Mouse (Mus musculus) liver, embryonic 15.5 days (tissue): ENCODE results near the gene Tbc1d2. TPM values are rescaled to one million over a fixed set of nuclear protein-coding genes. Genes with fewer than 3 reads are reported as not detected.
"Not testable (repeated sequence)": the region's sequence is repeated elsewhere in the genome, so short reads cannot be mapped to it uniquely, and the experiment has no call there.

Experiments used
- ATAC-seq: fragments of 200-750 bp; cut with Nextera tagmentation; 2 replicates; pipeline ENCODE4 v1.8.0; 2017; ENCODE audit warnings: moderate number of reproducible peaks, mild to moderate bottlenecking, moderate library complexity; ENCODE audit not compliant: insufficient read depth
- H3K27ac ChIP-seq: fragments of 300-500 bp; sonication (generic); replicated peaks from 2 replicates; pipeline ENCODE4 v1.5.1; 2015; ENCODE audit warnings: mild to moderate bottlenecking, inconsistent platforms
- H3K27me3 ChIP-seq: fragments of 300-500 bp; sonication (generic); 2 replicates; pipeline ENCODE4 v1.6.1; 2015; ENCODE audit warnings: mild to moderate bottlenecking, inconsistent platforms
- H3K36me3 ChIP-seq: fragments of 300-500 bp; sonication (generic); replicated peaks from 2 replicates; pipeline ENCODE4 v1.6.1; 2015; ENCODE audit warnings: moderate library complexity, mild to moderate bottlenecking, inconsistent platforms
- H3K4me1 ChIP-seq: fragments of 300-500 bp; sonication (generic); replicated peaks from 2 replicates; pipeline ENCODE4 v1.6.1; 2015; ENCODE audit warnings: inconsistent platforms
- H3K4me2 ChIP-seq: fragments of 300-500 bp; sonication (generic); 2 replicates; pipeline ENCODE4 v1.6.1; 2015; ENCODE audit warnings: moderate library complexity, mild to moderate bottlenecking, inconsistent platforms
- H3K4me3 ChIP-seq: fragments of 300-500 bp; sonication (generic); replicated peaks from 2 replicates; pipeline ENCODE4 v1.5.1; 2015; ENCODE audit warnings: mild to moderate bottlenecking, inconsistent platforms
- H3K9ac ChIP-seq: fragments of 300-500 bp; sonication (generic); 2 replicates; pipeline ENCODE4 v1.6.1; 2015; ENCODE audit warnings: moderate library complexity, mild to moderate bottlenecking, inconsistent platforms
- H3K9me3 ChIP-seq: fragments of 300-500 bp; sonication (generic); replicated peaks from 2 replicates; pipeline ENCODE4 v1.6.1; 2016; ENCODE audit warnings: inconsistent platforms
- WGBS: fragments of 180-500 bp; shearing (Covaris S2); methylation state at CpG from one replicate; pipeline ENCODE4 v1.1.7; 2015; ENCODE audit warnings: mixed read lengths; ENCODE audit not compliant: insufficient replicate concordance; 5-methylcytosine and 5-hydroxymethylcytosine counted together
- polyA plus RNA-seq: library from polyadenylated mRNA; unstranded; fragments of >200 nt; fragmentation: Nextera tagmentation; extraction: Ambion mirVana; gene quantifications from 2 replicates; pipeline ENCODE4 v1.2.1, GENCODE M21; 2015

Tbc1d2 gene
- polyA plus RNA-seq, 1 experiment from 2014 or later, result 0.78 TPM

GRCm38 (mm10) chr4:46589946-46590684, 59.9 kb downstream of the Tbc1d2 start:
- H3K4me2 ChIP-seq, result no peak overlapping the region
- 44% methylated on average over 5 of the region's 5 CpGs for WGBS

GRCm38 (mm10) chr4:46589151-46589550, 60.9 kb downstream of the Tbc1d2 start:
- H3K4me3 ChIP-seq, result no peak overlapping the region
- 69% methylated on average over 8 of the region's 8 CpGs for WGBS
- no peak overlapping the region for H3K27ac ChIP-seq
- peaks cover 52% of the 10 kb centered on the region for H3K4me1 ChIP-seq
- no peaks in the 10 kb centered on the region for H3K36me3 ChIP-seq
- H3K27me3 ChIP-seq, result no peaks in the 10 kb centered on the region; the same call in 1 of the 2 replicates
- no peak overlapping the region for H3K9ac ChIP-seq
- no peak overlapping the region for H3K4me2 ChIP-seq
- H3K9me3 ChIP-seq, result no peaks in the 10 kb centered on the region
- ATAC-seq, result no peak

More at GRCm38 (mm10) chr4:46589946-46590684, 59.9 kb downstream of the Tbc1d2 start:
- Histone ChIP-seq H3K36me3 (no peaks in the 10 kb centered on the region), H3K27ac (no peak overlapping the region), H3K4me1 (peaks cover 51% of the 10 kb centered on the region), H3K4me3 (no peak overlapping the region), H3K9ac (no peak overlapping the region), H3K9me3 (no peaks in the 10 kb centered on the region), H3K27me3 (no peaks in the 10 kb centered on the region; the same call in 1 of the 2 replicates)
- no peak for ATAC-seq

DNA sequence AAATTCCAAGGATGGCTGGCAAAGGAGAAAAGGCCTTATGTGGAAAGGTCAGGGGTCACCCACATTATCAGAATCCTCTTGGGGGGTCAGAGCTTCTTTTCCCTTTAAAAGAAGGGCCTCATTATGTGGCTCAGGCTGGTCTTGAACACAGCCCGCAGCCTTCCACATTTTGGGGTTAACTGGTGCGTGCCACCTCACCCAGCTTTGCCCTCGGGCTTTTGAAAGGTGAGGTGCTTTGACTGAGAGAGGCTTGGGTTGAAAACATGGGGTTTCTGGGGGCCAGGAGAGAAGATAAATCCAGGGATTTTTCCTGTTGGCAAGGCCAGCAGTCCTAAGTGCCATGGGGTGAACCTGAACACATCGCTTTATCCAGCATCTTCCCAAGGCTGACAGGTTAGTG, 63.5 kb downstream of the Tbc1d2 start:
- WGBS, result 62% methylated on average over 4 of the region's 4 CpGs
- no peak for ATAC-seq
- Histone ChIP-seq H3K4me3 (no peak overlapping the region), H3K9me3 (no peaks in the 10 kb centered on the region), H3K4me2 (no peak overlapping the region), H3K4me1 (peaks cover 34% of the 10 kb centered on the region), H3K27ac (no peak overlapping the region), H3K9ac (no peak overlapping the region), H3K27me3 (no peaks in the 10 kb centered on the region; the same call in 1 of the 2 replicates), H3K36me3 (no peaks in the 10 kb centered on the region)

DNA sequence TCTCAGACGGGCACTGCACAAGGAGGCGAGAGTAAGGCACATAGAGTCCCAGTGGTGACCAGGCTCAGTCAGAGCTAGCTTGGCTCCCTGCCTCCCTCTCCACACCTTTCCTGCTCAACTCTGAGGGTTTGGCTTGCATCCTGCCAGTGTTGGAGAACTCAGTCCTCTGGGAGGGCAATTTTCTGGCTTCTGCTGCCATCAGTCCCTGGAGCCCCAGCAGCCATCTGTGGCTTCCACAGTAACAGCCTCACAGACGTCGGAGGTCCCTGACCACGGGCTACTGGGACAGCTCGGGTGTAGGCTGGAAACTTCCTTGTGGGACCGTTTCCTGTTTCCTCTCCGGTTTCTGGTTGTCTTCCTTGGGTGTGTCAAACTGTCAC, 64.2 kb downstream of the Tbc1d2 start:
- H3K27ac ChIP-seq, result no peak overlapping the region
- no peak for ATAC-seq
- WGBS, result 38% methylated on average over 8 of the region's 8 CpGs

GRCm38 (mm10) chr4:46585041-46585810, 64.8 kb downstream of the Tbc1d2 start:
- H3K4me1 ChIP-seq, result peaks cover 22% of the 10 kb centered on the region
- no peaks in the 10 kb centered on the region for H3K36me3 ChIP-seq
- H3K27me3 ChIP-seq, result no peaks in the 10 kb centered on the region; the same call in 1 of the 2 replicates
- H3K4me3 ChIP-seq, result no peak overlapping the region
- no peak for ATAC-seq
- H3K4me2 ChIP-seq, result no peak overlapping the region
- H3K9ac ChIP-seq, result no peak overlapping the region
- 53% methylated on average over 13 of the region's 13 CpGs for WGBS
- no peak overlapping the region for H3K27ac ChIP-seq
- H3K9me3 ChIP-seq, result no peaks in the 10 kb centered on the region

More for the DNA sequence above, 64.2 kb downstream of the Tbc1d2 start:
- no peak overlapping the region for H3K4me3 ChIP-seq
- H3K9me3 ChIP-seq, result no peaks in the 10 kb centered on the region
- H3K4me2 ChIP-seq, result no peak overlapping the region
- H3K36me3 ChIP-seq, result no peaks in the 10 kb centered on the region
- no peaks in the 10 kb centered on the region; the same call in 1 of the 2 replicates for H3K27me3 ChIP-seq
- H3K9ac ChIP-seq, result no peak overlapping the region
- peaks cover 27% of the 10 kb centered on the region for H3K4me1 ChIP-seq

DNA sequence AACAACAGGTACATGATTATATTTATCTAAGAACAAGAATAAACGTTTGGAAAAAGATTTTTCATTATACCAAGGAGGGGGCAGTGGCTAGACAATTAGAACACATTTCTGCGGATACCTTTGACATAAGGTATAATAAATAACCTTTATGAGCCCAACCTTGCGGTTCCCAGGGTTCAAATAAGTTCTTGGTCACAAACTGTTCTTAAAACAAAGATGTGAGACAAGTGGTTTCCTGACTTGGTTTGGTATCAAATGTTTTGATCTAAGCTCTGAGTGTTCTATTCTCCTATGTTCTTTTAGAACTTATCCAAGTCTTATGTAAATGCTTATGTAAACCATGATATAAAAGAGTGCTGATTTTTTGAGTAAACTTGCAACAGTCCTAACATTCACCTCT, 65.5 kb downstream of the Tbc1d2 start:
- ATAC-seq, H3K27ac ChIP-seq, H3K9ac ChIP-seq, H3K27me3 ChIP-seq, H3K9me3 ChIP-seq, H3K36me3 ChIP-seq, H3K4me2 ChIP-seq, H3K4me3 ChIP-seq: not testable (repeated sequence)
- WGBS, result 29% methylated on average over 3 of the region's 3 CpGs
- peaks cover 16% of the 10 kb centered on the region for H3K4me1 ChIP-seq

DNA sequence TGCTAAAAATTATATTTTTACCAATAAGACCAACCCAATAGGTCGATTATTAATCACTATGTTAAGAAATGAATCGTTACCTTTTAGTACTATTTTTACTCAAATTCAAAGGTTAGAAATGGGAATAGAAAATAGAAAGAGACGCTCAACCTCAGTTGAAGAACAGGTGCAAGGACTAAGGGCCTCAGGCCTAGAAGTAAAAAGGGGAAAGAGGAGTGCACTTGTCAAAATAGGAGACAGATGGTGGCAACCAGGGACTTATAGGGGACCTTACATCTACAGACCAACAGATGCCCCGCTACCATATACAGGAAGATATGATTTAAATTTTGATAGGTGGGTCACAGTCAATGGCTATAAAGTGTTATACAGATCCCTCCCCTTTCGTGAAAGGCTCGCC, 65.9 kb downstream of the Tbc1d2 start:
- not testable (repeated sequence) for H3K4me3 ChIP-seq, H3K36me3 ChIP-seq, ATAC-seq, H3K9me3 ChIP-seq, H3K4me2 ChIP-seq, H3K9ac ChIP-seq, H3K27ac ChIP-seq, H3K27me3 ChIP-seq
- peaks cover 11% of the 10 kb centered on the region for H3K4me1 ChIP-seq
- 25% methylated on average over 2 of the region's 6 CpGs for WGBS

DNA sequence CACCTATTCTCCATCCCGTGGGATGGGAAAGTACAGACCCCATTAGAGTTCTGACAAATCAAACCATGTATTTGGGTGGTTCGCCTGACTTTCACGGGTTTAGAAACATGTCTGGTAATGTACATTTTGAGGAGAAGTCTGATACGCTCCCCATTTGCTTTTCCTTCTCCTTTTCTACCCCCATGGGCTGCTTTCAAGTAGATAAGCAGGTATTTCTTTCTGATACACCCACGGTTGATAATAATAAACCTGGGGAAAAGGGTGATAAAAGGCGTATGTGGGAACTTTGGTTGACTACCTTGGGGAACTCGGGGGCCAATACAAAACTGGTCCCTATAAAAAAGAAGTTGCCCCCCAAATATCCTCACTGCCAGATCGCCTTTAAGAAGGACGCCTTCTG, 68.0 kb downstream of the Tbc1d2 start:
- 64% methylated on average over 9 of the region's 9 CpGs for WGBS
- not testable (repeated sequence) for H3K27me3 ChIP-seq, H3K27ac ChIP-seq, H3K9me3 ChIP-seq, H3K9ac ChIP-seq, H3K4me2 ChIP-seq, H3K36me3 ChIP-seq, ATAC-seq, H3K4me3 ChIP-seq
- H3K4me1 ChIP-seq, result peaks cover 10% of the 10 kb centered on the region

- H3K4me3 ChIP-seq, H3K27me3 ChIP-seq, H3K9me3 ChIP-seq, H3K36me3 ChIP-seq, ATAC-seq, H3K27ac ChIP-seq, H3K9ac ChIP-seq, H3K4me2 ChIP-seq: not testable (repeated sequence)
- 89% methylated on average over 22 of the region's 22 CpGs for WGBS
- peaks cover 10% of the 10 kb centered on the region for H3K4me1 ChIP-seq
These were observed 68.4 kb downstream of the Tbc1d2 start for GRCm38 (mm10) chr4:46581577-46581976.

- WGBS, result 79% methylated on average over 15 of the region's 15 CpGs
- H3K4me1 ChIP-seq, result not testable (repeated sequence)
These were observed 69.2 kb downstream of the Tbc1d2 start for GRCm38 (mm10) chr4:46580799-46581243.

GRCm38 (mm10) chr4:46578796-46579346, 71.1 kb downstream of the Tbc1d2 start:
- not testable (repeated sequence) for H3K4me3 ChIP-seq, ATAC-seq, H3K4me2 ChIP-seq, H3K4me1 ChIP-seq, H3K9me3 ChIP-seq, H3K36me3 ChIP-seq, H3K9ac ChIP-seq, H3K27ac ChIP-seq, H3K27me3 ChIP-seq
- WGBS, result 81% methylated on average over 8 of the region's 8 CpGs

More at GRCm38 (mm10) chr4:46580799-46581243, 69.2 kb downstream of the Tbc1d2 start:
- not testable (repeated sequence) for H3K27me3 ChIP-seq, H3K4me3 ChIP-seq, H3K9ac ChIP-seq, H3K36me3 ChIP-seq, H3K27ac ChIP-seq, H3K4me2 ChIP-seq, H3K9me3 ChIP-seq, ATAC-seq
